Mouse (Mus musculus) frontal cortex, postnatal 25 days (tissue): Measurements from ENCODE around the gene Chil6.

ENCODE experiments used
- DNase-seq, 2 experiments: peaks; one replicate each; pipeline ENCODE4 v3.0.0; 2022; ENCODE audit warnings: low spot score in 2 of 2

Chil6 gene

DNA sequence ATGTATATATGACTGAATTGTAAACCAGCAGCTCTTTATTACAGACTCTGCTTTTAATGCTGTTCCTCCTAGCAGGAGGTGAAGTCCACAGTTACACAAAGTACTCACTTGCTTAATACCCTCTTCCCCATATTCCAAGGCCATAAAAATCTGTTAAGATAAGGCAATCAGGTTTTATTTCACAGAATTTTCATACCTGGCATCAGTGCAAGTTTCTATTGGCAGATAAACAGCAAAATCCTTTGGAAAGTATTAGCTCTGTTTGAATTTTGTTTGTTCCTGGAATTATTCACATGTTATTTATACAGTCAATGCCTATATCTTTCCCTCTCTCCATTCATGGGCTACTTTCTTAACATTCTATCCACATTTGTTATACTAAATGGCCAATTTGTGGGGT, at the start of gene Chil6:
Gene Chil6 (minus strand): TSS at position 101 of the 400 bp plus-strand sequence.
- no peak for DNase-seq

- DNase-seq = no peak
These were observed 46.6 kb upstream of the Chil6 start for GRCm38 (mm10) chr3:106452616-106453015.

GRCm38 (mm10) chr3:106449567-106449966, 43.6 kb upstream of the Chil6 start:
- DNase-seq = no peak

- no peak for DNase-seq
These were observed 43.0 kb upstream of the Chil6 start for GRCm38 (mm10) chr3:106448995-106449394.

GRCm38 (mm10) chr3:106448571-106448970, 42.6 kb upstream of the Chil6 start:
- peak in 1 of 2 experiments; percentile 5 for DNase-seq
